ENCODE assay signal across 8 mouse cellular contexts in genomic region chr9:75581694-75582350, GRCm38 (mm10). TPM values are rescaled to one million over a fixed set of nuclear protein-coding genes. Genes with fewer than 3 reads are reported as not detected.
DNase-seq lines count a peak whose midpoint lies in the region; ATAC-seq and TF ChIP-seq lines count a peak whose summit lies in the region.

No protein-coding gene starts in this region.

- TF ChIP-seq EP300 in heart, postnatal 0 days (IDR thresholded peaks at IDR 0.05; ENCODE audit: low read depth): no peak

- H3K4me1 ChIP-seq in midbrain, postnatal 0 days (ENCODE audit: insufficient read depth, low read length): no peaks in the 10 kb centered on the region
- H3K4me1 ChIP-seq in midbrain, embryonic 13.5 days (replicated peaks): no peaks in the 10 kb centered on the region
- H3K4me1 ChIP-seq in heart, postnatal 0 days (ENCODE audit: control insufficient read depth, insufficient read depth): 0 out of 2 replicates have a peak, but pooled peaks cover 4% of the 10 kb centered on the region
- H3K4me1 ChIP-seq in midbrain, embryonic 10.5 days: no peaks in the 10 kb centered on the region

- peak; percentile 42 for DNase-seq in adrenal gland, postnatal 14 days
- no peak for DNase-seq in adrenal gland, adult 2 months
- peak; percentile 73 for DNase-seq in midbrain, postnatal 0 days (ENCODE audit: low spot score)
- DNase-seq in heart, postnatal 0 days (ENCODE audit: low spot score): peak; percentile 63
- DNase-seq in lung, postnatal 4 days: peak; percentile 21 to 54
- DNase-seq in right cerebral cortex, postnatal 4 days: no peak
- no peak for DNase-seq in midbrain, embryonic 10.5 days (ENCODE audit: low spot score)

- peaks cover 63% of the 10 kb centered on the region for H3K36me3 ChIP-seq in midbrain, postnatal 0 days (ENCODE audit: insufficient read depth, low read length)
- peaks cover 86% of the 10 kb centered on the region for H3K36me3 ChIP-seq in midbrain, embryonic 13.5 days
- H3K36me3 ChIP-seq in heart, postnatal 0 days (replicated peaks; ENCODE audit: control insufficient read depth, insufficient read depth, low read length): no peaks in the 10 kb centered on the region
- peaks cover 52% of the 10 kb centered on the region for H3K36me3 ChIP-seq in midbrain, embryonic 10.5 days

- peak; percentile 80 for TF ChIP-seq CTCF in midbrain, postnatal 0 days (IDR thresholded peaks at IDR 0.05)
- TF ChIP-seq CTCF in heart, postnatal 0 days (IDR thresholded peaks at IDR 0.05; ENCODE audit: low read depth): peak; percentile 71

- ATAC-seq in midbrain, postnatal 0 days (ENCODE audit: low FRiP score): peak; percentile 31; the same call in 1 of the 2 replicates
- ATAC-seq in midbrain, embryonic 13.5 days: no peak
- no peak for ATAC-seq in heart, postnatal 0 days (ENCODE audit: insufficient read depth, low read depth)

- no peak overlapping the region for H3K4me2 ChIP-seq in midbrain, postnatal 0 days (ENCODE audit: low read depth, low read length, poor library complexity, severe bottlenecking)
- H3K4me2 ChIP-seq in midbrain, embryonic 13.5 days (replicated peaks): no peak overlapping the region
- no peak overlapping the region for H3K4me2 ChIP-seq in heart, postnatal 0 days (ENCODE audit: low read depth, low read length)

- H3K9ac ChIP-seq in midbrain, postnatal 0 days (replicated peaks; ENCODE audit: low read length, poor library complexity, severe bottlenecking): no peak overlapping the region
- H3K9ac ChIP-seq in midbrain, embryonic 13.5 days (replicated peaks): no peak overlapping the region
- H3K9ac ChIP-seq in heart, postnatal 0 days (replicated peaks; ENCODE audit: low read depth, low read length): no peak overlapping the region

- H3K9me3 ChIP-seq in midbrain, postnatal 0 days (ENCODE audit: low read length): no peaks in the 10 kb centered on the region
- no peaks in the 10 kb centered on the region for H3K9me3 ChIP-seq in midbrain, embryonic 13.5 days
- no peaks in the 10 kb centered on the region for H3K9me3 ChIP-seq in heart, postnatal 0 days (replicated peaks; ENCODE audit: control insufficient read depth, low read length)
- H3K9me3 ChIP-seq in midbrain, embryonic 10.5 days (replicated peaks): no peaks in the 10 kb centered on the region

- no peak overlapping the region for H3K4me3 ChIP-seq in midbrain, postnatal 0 days (ENCODE audit: low read depth, low read length)
- no peak overlapping the region for H3K4me3 ChIP-seq in midbrain, embryonic 13.5 days (replicated peaks)
- no peak overlapping the region for H3K4me3 ChIP-seq in heart, postnatal 0 days (ENCODE audit: low read depth, low read length)
- H3K4me3 ChIP-seq in midbrain, embryonic 10.5 days: no peak overlapping the region

- WGBS in midbrain, postnatal 0 days: 56% methylated on average over 7 of the region's 7 CpGs
- WGBS in midbrain, embryonic 13.5 days: 57% methylated on average over 7 of the region's 7 CpGs
- WGBS in heart, postnatal 0 days: 38% methylated on average over 7 of the region's 7 CpGs
- 53% methylated on average over 7 of the region's 7 CpGs for whole genome bisulfite sequencing in midbrain, embryonic 10.5 days

- no peak overlapping the region for H3K27ac ChIP-seq in midbrain, postnatal 0 days (ENCODE audit: low read depth, low read length)
- no peak overlapping the region for H3K27ac ChIP-seq in midbrain, embryonic 13.5 days
- no peak overlapping the region for H3K27ac ChIP-seq in heart, postnatal 0 days (ENCODE audit: low read depth)
- H3K27ac ChIP-seq in midbrain, embryonic 10.5 days (replicated peaks): no peak overlapping the region

- H3K27me3 ChIP-seq in midbrain, postnatal 0 days (ENCODE audit: insufficient read depth, low read length): no peaks in the 10 kb centered on the region
- H3K27me3 ChIP-seq in midbrain, embryonic 13.5 days: no peaks in the 10 kb centered on the region
- H3K27me3 ChIP-seq in heart, postnatal 0 days (ENCODE audit: control insufficient read depth, insufficient read depth, low read length): no peaks in the 10 kb centered on the region
- no peaks in the 10 kb centered on the region for H3K27me3 ChIP-seq in midbrain, embryonic 10.5 days (ENCODE audit: low read depth, poor library complexity, severe bottlenecking)

RNA-seq across cellular contexts. Expression of gene Tmod3, which starts 22.4 kb away (rescaled TPM):
- 73.6 and 85.1 TPM in 2 replicates for total RNA-seq in adrenal gland, postnatal 14 days (2021)
- 10 to 100 TPM; 58.6 to 63.1 TPM for total RNA-seq in adrenal gland, adult 2 months (2021)
- 4.7 and 4.8 TPM in 2 replicates for polyA plus RNA-seq in adrenal gland, adult 2 months (2012; rRNA removed)
- total RNA-seq in midbrain, postnatal 0 days (2014; rRNA removed): 35.8 and 45.4 TPM in 2 replicates
- polyA plus RNA-seq in midbrain, postnatal 0 days (2015; fragmentation: Nextera tagmentation; extraction: Ambion mirVana): 64.0 and 65.5 TPM in 2 replicates
- 74.2 and 77.6 TPM in 2 replicates for polyA plus RNA-seq in midbrain, embryonic 13.5 days (2015; fragmentation: Nextera tagmentation; extraction: Ambion mirVana)
- total RNA-seq in heart, postnatal 0 days (2014; rRNA removed; ENCODE audit: low replicate concordance): 40.8 and 58.0 TPM in 2 replicates
- polyA plus RNA-seq in heart, postnatal 0 days (2015; fragmentation: Nextera tagmentation; extraction: Ambion mirVana): 58.1 and 64.9 TPM in 2 replicates
- 90.8 and 95.5 TPM in 2 replicates for polyA plus RNA-seq in midbrain, embryonic 10.5 days (2016; fragmentation: Nextera tagmentation; extraction: Ambion mirVana)

RNA-seq across cellular contexts. Expression of gene Tmod2, which starts 29.3 kb away (rescaled TPM):
- 15.7 and 20.2 TPM in 2 replicates for total RNA-seq in adrenal gland, postnatal 14 days (2021)
- total RNA-seq in adrenal gland, adult 2 months (2021): 10 to 100 TPM in 1 of 2 experiments, 1 to 10 TPM in 1; 9.4 to 14.4 TPM
- polyA plus RNA-seq in adrenal gland, adult 2 months (2012; rRNA removed): 0.51 and 0.81 TPM in 2 replicates
- 168 and 210 TPM in 2 replicates for total RNA-seq in midbrain, postnatal 0 days (2014; rRNA removed)
- 379 and 434 TPM in 2 replicates for polyA plus RNA-seq in midbrain, postnatal 0 days (2015; fragmentation: Nextera tagmentation; extraction: Ambion mirVana)
- polyA plus RNA-seq in midbrain, embryonic 13.5 days (2015; fragmentation: Nextera tagmentation; extraction: Ambion mirVana): 190 and 217 TPM in 2 replicates
- 2.2 and 3.5 TPM in 2 replicates for total RNA-seq in heart, postnatal 0 days (2014; rRNA removed; ENCODE audit: low replicate concordance)
- polyA plus RNA-seq in heart, postnatal 0 days (2015; fragmentation: Nextera tagmentation; extraction: Ambion mirVana): 4.3 and 4.7 TPM in 2 replicates
- 39.1 and 52.2 TPM in 2 replicates for polyA plus RNA-seq in midbrain, embryonic 10.5 days (2016; fragmentation: Nextera tagmentation; extraction: Ambion mirVana)

RNA-seq across cellular contexts. Expression of gene Lysmd2, which starts 43.7 kb away (rescaled TPM):
- 18.8 and 20.5 TPM in 2 replicates for total RNA-seq in adrenal gland, postnatal 14 days (2021)
- total RNA-seq in adrenal gland, adult 2 months (2021): 10 to 100 TPM in 1 of 2 experiments, 1 to 10 TPM in 1; 10.0 to 18.3 TPM
- polyA plus RNA-seq in adrenal gland, adult 2 months (2012; rRNA removed): 30.3 and 50.1 TPM in 2 replicates
- total RNA-seq in midbrain, postnatal 0 days (2014; rRNA removed): 29.2 and 32.4 TPM in 2 replicates
- 33.6 and 39.4 TPM in 2 replicates for polyA plus RNA-seq in midbrain, postnatal 0 days (2015; fragmentation: Nextera tagmentation; extraction: Ambion mirVana)
- polyA plus RNA-seq in midbrain, embryonic 13.5 days (2015; fragmentation: Nextera tagmentation; extraction: Ambion mirVana): 17.9 and 18.3 TPM in 2 replicates
- 11.9 and 12.0 TPM in 2 replicates for total RNA-seq in heart, postnatal 0 days (2014; rRNA removed; ENCODE audit: low replicate concordance)
- polyA plus RNA-seq in heart, postnatal 0 days (2015; fragmentation: Nextera tagmentation; extraction: Ambion mirVana): 20.4 and 21.2 TPM in 2 replicates
- polyA plus RNA-seq in midbrain, embryonic 10.5 days (2016; fragmentation: Nextera tagmentation; extraction: Ambion mirVana): 9.3 and 12.1 TPM in 2 replicates

Comparison
In these comparisons a context has a peak if more than half of its experiments do, and no peak if none do; other contexts are left out.
1. DNase-seq: peak in adrenal gland, postnatal 14 days (single experiment), midbrain, postnatal 0 days (single experiment), heart, postnatal 0 days (single experiment) and lung, postnatal 4 days (2 of 2); none in adrenal gland, adult 2 months (single experiment), right cerebral cortex, postnatal 4 days (single experiment) and midbrain, embryonic 10.5 days (single experiment).
2. RNA of gene Tmod3, which starts 22.4 kb away (polyA plus RNA-seq): 90.8 to 95.5 TPM in midbrain, embryonic 10.5 days, 74.2 to 77.6 TPM in midbrain, embryonic 13.5 days, 64.0 to 65.5 TPM in midbrain, postnatal 0 days and 58.1 to 64.9 TPM in heart, postnatal 0 days; 4.7 to 4.8 TPM in adrenal gland, adult 2 months; every median in the first group is over 10 times any median in the second.